Mouse (Mus musculus) G1E (cell line): ENCODE measurements at regions not wholly inside any gene's neighbourhood (a gene's known extent, or its start where the extent isn't known, plus 50 kb on each side); places are given as distances from the start of the nearest gene placed in this dataset.

Experiments
- ATAC-seq: 2 replicates; pipeline ENCODE4 v1.8.0; 2016; ENCODE audit warnings: mild to moderate bottlenecking; ENCODE audit not compliant: insufficient number of reproducible peaks, poor library complexity, low FRiP score, severe bottlenecking; ENCODE audit errors: extremely low read depth
- DNase-seq: peaks from one replicate; pipeline ENCODE4 v3.0.0; 2012; ENCODE audit warnings: low spot score
- H3K27me3 ChIP-seq: 2 replicates; pipeline ENCODE4 v1.6.1; 2012; ENCODE audit warnings: mild to moderate bottlenecking, low read length, inconsistent platforms; ENCODE audit not compliant: insufficient read depth
- H3K36me3 ChIP-seq: replicated peaks from 2 replicates; pipeline ENCODE3; 2012; ENCODE audit warnings: mild to moderate bottlenecking, inconsistent platforms
- H3K4me1 ChIP-seq: 2 replicates; pipeline ENCODE4 v1.6.1; 2012; ENCODE audit warnings: low read depth, low read length, inconsistent platforms, mixed read lengths; ENCODE audit not compliant: insufficient read depth
- H3K4me3 ChIP-seq: 2 replicates; pipeline ENCODE4 v1.5.1; 2012; ENCODE audit warnings: low read depth, mild to moderate bottlenecking, inconsistent platforms, low read length, moderate library complexity, mixed read lengths
- H3K9me3 ChIP-seq: replicated peaks from 2 replicates; pipeline ENCODE4 v1.6.1; 2012; ENCODE audit warnings: inconsistent platforms
- CTCF ChIP-seq: IDR thresholded peaks from 2 replicates; pipeline ENCODE4 v1.5.1; 2012; ENCODE audit warnings: low read depth, low read length, inconsistent platforms, mixed read lengths
- GATA1 ChIP-seq: IDR thresholded peaks from 2 replicates; pipeline ENCODE4 v1.6.1; 2012; ENCODE audit warnings: borderline replicate concordance, low read length, inconsistent platforms, mixed read lengths
- GATA2 ChIP-seq: IDR thresholded peaks from 2 replicates; pipeline ENCODE4 v1.6.1; 2012; ENCODE audit warnings: low read depth, low read length, inconsistent platforms, borderline replicate concordance
- POLR2AphosphoS5 ChIP-seq: IDR thresholded peaks from 2 replicates; pipeline ENCODE4 v1.6.1; 2012; ENCODE audit warnings: low read depth, low read length, inconsistent platforms; ENCODE audit not compliant: insufficient replicate concordance
- TAL1 ChIP-seq: conservative IDR thresholded peaks from 2 replicates; pipeline ENCODE4 v1.6.1; 2012; ENCODE audit warnings: low read depth, low read length, inconsistent platforms, mixed read lengths

DNA sequence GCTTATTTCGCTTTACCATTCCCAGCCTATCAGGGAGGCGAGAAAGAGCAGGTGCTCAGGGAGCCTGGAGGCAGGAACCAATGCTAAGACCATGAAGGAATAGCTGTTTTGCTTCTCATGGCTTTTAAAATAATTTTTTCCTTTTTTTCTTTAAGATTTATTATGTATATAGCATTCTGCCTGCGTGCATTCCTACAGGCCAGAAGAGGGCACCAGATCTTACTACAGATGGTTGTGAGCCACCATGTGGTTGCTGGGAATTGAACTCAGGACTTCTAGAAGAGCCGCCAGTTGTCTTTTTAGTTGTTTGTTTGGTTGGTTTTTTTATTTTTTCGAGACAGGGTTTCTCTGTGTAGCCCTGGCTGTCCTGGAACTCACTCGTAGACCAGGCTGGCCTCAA is 113.6 kb upstream of the Armc2 start:
- TF ChIP-seq POLR2AphosphoS5, result no peak
- no peak for TF ChIP-seq GATA2
- no peak for TF ChIP-seq GATA1
- no peak for TF ChIP-seq CTCF
- no peak for ATAC-seq
- Histone ChIP-seq H3K4me3 (no peak overlapping the region), H3K27me3 (peaks cover 16% of the 10 kb centered on the region; the same call in 1 of the 2 replicates), H3K4me1 (no peaks in the 10 kb centered on the region), H3K36me3 (no peaks in the 10 kb centered on the region), H3K9me3 (no peaks in the 10 kb centered on the region)
- DNase-seq, result no peak

DNA sequence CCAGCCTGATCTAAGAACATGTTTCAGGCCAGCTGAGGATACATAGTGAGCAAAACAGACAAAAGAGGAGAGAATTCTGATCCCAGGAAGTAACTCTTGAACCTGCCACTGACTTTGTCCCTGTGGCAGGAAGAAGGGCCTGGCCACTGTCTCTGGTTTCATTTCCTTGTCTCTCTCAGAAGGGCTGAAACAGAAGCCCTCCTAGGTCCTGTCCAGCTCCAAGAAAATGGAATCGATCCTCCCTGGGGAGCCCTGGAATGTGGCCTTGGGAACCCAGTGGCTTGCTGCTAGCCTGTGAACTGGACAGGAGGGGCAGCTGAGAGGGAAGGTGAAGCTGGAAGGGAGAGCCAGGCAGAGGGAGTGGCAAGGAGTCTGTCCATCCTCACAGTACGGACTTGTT is 113.1 kb upstream of the Armc2 start:
- ATAC-seq (no peak), DNase-seq (no peak)
- TF ChIP-seq GATA2, result no peak
- TF ChIP-seq POLR2AphosphoS5, result no peak
- TF ChIP-seq GATA1, result no peak
- TF ChIP-seq TAL1, result no peak
- TF ChIP-seq CTCF, result no peak
- H3K4me3 ChIP-seq, result no peak overlapping the region
- peaks cover 16% of the 10 kb centered on the region; the same call in 1 of the 2 replicates for H3K27me3 ChIP-seq
- no peaks in the 10 kb centered on the region for H3K36me3 ChIP-seq
- no peaks in the 10 kb centered on the region for H3K4me1 ChIP-seq
- H3K9me3 ChIP-seq, result no peaks in the 10 kb centered on the region

DNA sequence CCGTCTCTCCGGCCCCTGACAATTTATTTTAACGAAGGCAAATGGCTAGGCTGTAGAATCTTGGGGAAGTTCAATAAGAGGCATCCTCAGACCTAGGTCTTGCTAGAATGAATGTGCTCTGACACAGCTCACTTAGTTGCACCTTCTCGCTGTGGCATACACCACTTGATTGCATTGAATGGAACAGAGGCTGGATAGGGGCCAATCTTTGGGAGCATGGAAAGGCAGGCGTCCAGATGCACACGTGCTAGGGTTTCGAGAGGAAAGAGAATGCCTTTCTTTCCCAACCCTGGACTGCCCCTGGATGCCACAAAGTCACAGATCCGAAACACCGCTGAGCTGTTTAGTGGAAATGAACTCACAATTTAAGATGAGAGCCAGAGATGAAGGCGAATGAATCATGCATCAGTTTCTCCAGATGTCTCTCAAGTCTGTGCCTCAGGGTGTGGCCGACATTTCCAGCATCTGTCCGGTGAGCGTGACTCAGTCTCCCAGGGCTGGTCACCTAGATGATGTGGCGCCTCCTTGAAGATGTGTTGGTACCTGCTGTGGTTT is 109.7 kb upstream of the Armc2 start:
- peaks cover 15% of the 10 kb centered on the region for H3K27me3 ChIP-seq
- ATAC-seq, result no peak
- no peaks in the 10 kb centered on the region for H3K9me3 ChIP-seq

DNA sequence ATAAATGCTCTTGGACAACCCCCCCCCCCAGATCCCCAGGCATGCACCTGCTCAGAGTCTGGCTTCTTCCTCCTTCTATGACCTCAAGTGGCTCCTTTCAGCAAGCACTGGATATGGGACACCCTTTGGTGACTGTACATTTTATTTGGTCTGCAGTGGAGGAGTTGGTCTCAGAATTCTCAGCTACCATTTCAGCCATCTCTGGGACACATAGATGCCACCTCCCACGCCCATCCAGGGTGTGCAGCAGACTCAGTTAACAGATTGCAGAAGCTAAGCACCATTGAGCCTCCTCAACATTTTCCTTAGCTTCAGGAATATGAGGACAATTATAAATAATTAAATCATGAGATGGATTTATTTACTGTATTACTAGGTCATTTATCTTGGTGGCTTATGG is 108.6 kb upstream of the Armc2 start:
- Histone ChIP-seq H3K9me3 (no peaks in the 10 kb centered on the region), H3K4me3 (no peak overlapping the region), H3K4me1 (no peaks in the 10 kb centered on the region), H3K27me3 (peaks cover 15% of the 10 kb centered on the region), H3K36me3 (no peaks in the 10 kb centered on the region)
- no peak for DNase-seq
- ATAC-seq, result no peak
- TF ChIP-seq POLR2AphosphoS5, result no peak

More for the DNA sequence above, 109.7 kb upstream of the Armc2 start:
- TF ChIP-seq GATA2, result no peak
- no peak for TF ChIP-seq TAL1
- TF ChIP-seq GATA1, result no peak
- TF ChIP-seq POLR2AphosphoS5, result no peak
- TF ChIP-seq CTCF, result no peak
- no peak for DNase-seq
- Histone ChIP-seq H3K4me1 (no peaks in the 10 kb centered on the region), H3K4me3 (no peak overlapping the region), H3K36me3 (no peaks in the 10 kb centered on the region)

DNA sequence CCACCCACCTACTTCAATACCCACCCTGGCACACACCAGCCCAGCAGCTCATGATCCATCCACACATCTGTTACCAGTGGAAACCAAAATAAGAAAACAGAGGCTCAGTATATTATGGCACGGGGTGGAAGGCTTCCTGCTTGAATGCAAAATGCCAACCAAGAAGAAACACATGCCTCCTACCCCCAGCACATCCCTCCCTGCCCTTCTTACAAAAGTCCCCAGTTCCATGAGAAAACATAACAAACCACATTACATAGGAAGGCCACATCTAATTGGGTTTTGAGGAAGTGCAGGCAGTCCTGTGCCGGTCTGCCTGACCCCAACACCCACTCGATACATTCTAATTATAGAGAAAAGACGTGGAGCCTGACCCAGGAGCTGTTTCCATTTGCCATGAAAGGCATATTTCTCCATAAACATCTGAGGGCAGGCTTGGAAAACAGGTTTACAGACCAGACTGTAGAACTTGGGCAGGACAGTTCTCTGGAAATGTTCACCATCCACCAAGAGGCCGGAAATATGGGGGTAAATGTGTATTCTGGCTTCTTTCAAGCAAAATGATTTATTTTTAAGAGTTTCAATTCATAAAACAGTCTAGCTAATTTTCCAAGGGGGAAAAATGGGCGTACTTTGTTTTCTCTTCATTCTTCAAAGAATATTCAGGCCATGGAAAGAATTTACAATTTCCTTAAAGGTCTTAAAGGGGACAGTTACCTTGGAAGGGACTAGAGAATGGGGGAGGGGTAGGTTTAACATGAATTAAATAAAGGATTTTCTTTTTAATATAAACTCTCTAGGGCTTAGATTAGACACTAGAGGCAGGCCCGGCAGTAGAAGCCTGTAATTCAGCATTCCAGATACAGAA is 104.8 kb upstream of the Armc2 start:
- DNase-seq (no peak), ATAC-seq (no peak)
- H3K36me3 ChIP-seq, result no peaks in the 10 kb centered on the region
- H3K4me3 ChIP-seq, result no peak overlapping the region
- H3K4me1 ChIP-seq, result no peaks in the 10 kb centered on the region
- no peaks in the 10 kb centered on the region for H3K9me3 ChIP-seq
- peaks cover 15% of the 10 kb centered on the region for H3K27me3 ChIP-seq
- no peak for TF ChIP-seq GATA1
- no peak for TF ChIP-seq TAL1
- TF ChIP-seq GATA2, result no peak
- no peak for TF ChIP-seq CTCF
- TF ChIP-seq POLR2AphosphoS5, result no peak

DNA sequence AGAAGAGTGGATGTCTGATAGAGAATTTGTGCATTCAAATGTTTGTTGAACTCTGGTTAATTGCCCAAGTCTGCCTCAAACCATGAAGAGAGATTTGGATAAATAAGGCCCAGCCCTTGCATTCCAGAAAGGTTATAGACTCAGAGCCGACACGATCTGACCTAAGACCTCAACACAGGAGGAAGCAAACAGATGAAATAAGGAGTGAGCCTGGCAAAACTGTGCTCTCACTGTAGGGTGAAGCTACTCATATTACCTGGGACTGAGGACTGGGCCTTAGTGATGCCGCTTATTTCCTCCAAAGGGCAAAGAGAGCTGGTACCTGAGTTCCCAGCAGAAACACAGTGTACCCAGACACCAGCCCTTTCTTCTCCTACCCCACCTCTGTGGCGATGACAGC is 103.7 kb upstream of the Armc2 start:
- DNase-seq (no peak), ATAC-seq (no peak)
- H3K9me3 ChIP-seq, result no peaks in the 10 kb centered on the region
- no peaks in the 10 kb centered on the region for H3K4me1 ChIP-seq
- no peak overlapping the region for H3K4me3 ChIP-seq
- H3K27me3 ChIP-seq, result peaks cover 19% of the 10 kb centered on the region
- TF ChIP-seq CTCF (no peak), GATA1 (no peak), POLR2AphosphoS5 (no peak), TAL1 (no peak), GATA2 (no peak)
- H3K36me3 ChIP-seq, result no peaks in the 10 kb centered on the region
